Mouse (Mus musculus) fat pad, adult 2 months (tissue): ENCODE results near the gene 1700003E16Rik.
"Not testable (repeated sequence)": the region's sequence is repeated elsewhere in the genome, so short reads cannot be mapped to it uniquely, and the experiment has no call there.

Experiments used
- DNase-seq: peaks from one replicate; pipeline ENCODE4 v3.0.0-alpha.2; 2011; ENCODE audit warnings: low read depth, low spot score; ENCODE audit errors: extremely low read depth

The 1700003E16Rik gene

GRCm38 (mm10) chr6:83155552-83156238 is 509 bp upstream of the 1700003E16Rik start:
- DNase-seq = no peak

GRCm38 (mm10) chr6:83159456-83159855 is 3.3 kb downstream of the 1700003E16Rik start:
- DNase-seq = not testable (repeated sequence)

GRCm38 (mm10) chr6:83161442-83161841 is 5.2 kb downstream of the 1700003E16Rik start:
- DNase-seq = no peak

GRCm38 (mm10) chr6:83161921-83162641 is 5.9 kb downstream of the 1700003E16Rik start:
- no peak for DNase-seq

- DNase-seq = no peak
Measured at GRCm38 (mm10) chr6:83162701-83163100, 6.5 kb downstream of the 1700003E16Rik start.

- DNase-seq = peak; percentile 40
Measured at GRCm38 (mm10) chr6:83165026-83165606, 8.9 kb downstream of the 1700003E16Rik start.

GRCm38 (mm10) chr6:83165607-83166242 is 9.5 kb downstream of the 1700003E16Rik start, which contains the start of gene Dctn1:
Gene Dctn1 (plus strand): TSS chr6:83165920.
- DNase-seq = no peak

GRCm38 (mm10) chr6:83166243-83166630 is 10.0 kb downstream of the 1700003E16Rik start:
- no peak for DNase-seq

GRCm38 (mm10) chr6:83169872-83170271 is 13.7 kb downstream of the 1700003E16Rik start:
- DNase-seq = no peak

- no peak for DNase-seq
Measured at GRCm38 (mm10) chr6:83171063-83171462, 14.9 kb downstream of the 1700003E16Rik start.

- no peak for DNase-seq
Measured at GRCm38 (mm10) chr6:83172240-83172920, 16.2 kb downstream of the 1700003E16Rik start.

- DNase-seq = no peak
Measured at GRCm38 (mm10) chr6:83175996-83176395, 19.8 kb downstream of the 1700003E16Rik start.

- DNase-seq = no peak
Measured at GRCm38 (mm10) chr6:83179390-83180117, 23.4 kb downstream of the 1700003E16Rik start.

GRCm38 (mm10) chr6:83180605-83181004 is 24.4 kb downstream of the 1700003E16Rik start:
- DNase-seq = no peak

GRCm38 (mm10) chr6:83184858-83185435 is 28.7 kb downstream of the 1700003E16Rik start:
- DNase-seq = no peak

- no peak for DNase-seq
Measured at GRCm38 (mm10) chr6:83185895-83186861, 30.0 kb downstream of the 1700003E16Rik start.

- no peak for DNase-seq
Measured at GRCm38 (mm10) chr6:83186946-83187345, 30.7 kb downstream of the 1700003E16Rik start.

- DNase-seq = no peak
Measured at GRCm38 (mm10) chr6:83193571-83193970, 37.4 kb downstream of the 1700003E16Rik start.
